Mouse (Mus musculus) E14TG2a.4 (cell line): ENCODE data around the gene Atp6v0a4.

ENCODE experiments used
- H3K27me3 ChIP-seq: 2 replicates; pipeline ENCODE4 v1.6.1; 2014; ENCODE audit warnings: low read length, control low read depth; ENCODE audit not compliant: insufficient read depth
- H3K36me3 ChIP-seq: 2 replicates; pipeline ENCODE4 v1.6.1; 2014; ENCODE audit warnings: low read length, control low read depth; ENCODE audit not compliant: insufficient read depth
- H3K4me1 ChIP-seq: replicated peaks from 2 replicates; pipeline ENCODE4 v1.6.1; 2014; ENCODE audit warnings: low read depth, low read length, control low read depth
- H3K4me3 ChIP-seq: replicated peaks from 2 replicates; pipeline ENCODE4 v1.5.1; 2014; ENCODE audit warnings: mild to moderate bottlenecking, low read length
- H3K9me3 ChIP-seq: 2 replicates; pipeline ENCODE4 v1.6.1; 2014; ENCODE audit warnings: low read length, control low read depth
- CTCF ChIP-seq: conservative IDR thresholded peaks from 2 replicates; pipeline ENCODE4 v1.5.1; 2014; ENCODE audit warnings: low read length
- NANOG ChIP-seq: IDR thresholded peaks from 2 replicates; pipeline ENCODE4 v1.6.1; 2014; ENCODE audit warnings: borderline replicate concordance, low read length, mixed read lengths
- POU5F1 ChIP-seq: IDR thresholded peaks from 2 replicates; pipeline ENCODE4 v1.6.1; 2014; ENCODE audit warnings: low read length, borderline replicate concordance

Atp6v0a4 gene

GRCm38 (mm10) chr6:38134806-38135559 lies 10.6 kb upstream of the Atp6v0a4 start:
- Histone ChIP-seq H3K36me3 (peaks cover 4% of the 10 kb centered on the region; the same call in 1 of the 2 replicates), H3K4me3 (no peak overlapping the region), H3K9me3 (no peaks in the 10 kb centered on the region), H3K4me1 (peaks cover 9% of the 10 kb centered on the region), H3K27me3 (no peaks in the 10 kb centered on the region)
- TF ChIP-seq CTCF = no peak

GRCm38 (mm10) chr6:38131801-38132231 lies 7.4 kb upstream of the Atp6v0a4 start:
- peaks cover 4% of the 10 kb centered on the region; the same call in 1 of the 2 replicates for H3K36me3 ChIP-seq
- TF ChIP-seq POU5F1 (no peak), NANOG (no peak), CTCF (no peak)
- H3K27me3 ChIP-seq = no peaks in the 10 kb centered on the region; the same call in 1 of the 2 replicates
- peaks cover 17% of the 10 kb centered on the region for H3K4me1 ChIP-seq
- no peaks in the 10 kb centered on the region for H3K9me3 ChIP-seq
- H3K4me3 ChIP-seq = no peak overlapping the region

GRCm38 (mm10) chr6:38129883-38130282 lies 5.5 kb upstream of the Atp6v0a4 start:
- H3K27me3 ChIP-seq = no peaks in the 10 kb centered on the region; the same call in 1 of the 2 replicates
- peaks cover 14% of the 10 kb centered on the region for H3K4me1 ChIP-seq
- no peak overlapping the region for H3K4me3 ChIP-seq
- H3K9me3 ChIP-seq = no peaks in the 10 kb centered on the region
- TF ChIP-seq POU5F1 (no peak), CTCF (peak; percentile 49), NANOG (no peak)
- no peaks in the 10 kb centered on the region for H3K36me3 ChIP-seq

- Histone ChIP-seq H3K36me3 (no peaks in the 10 kb centered on the region), H3K9me3 (no peaks in the 10 kb centered on the region), H3K27me3 (no peaks in the 10 kb centered on the region; the same call in 1 of the 2 replicates), H3K4me3 (0 out of 2 replicates have a peak overlapping the region, but pooled peaks have one; percentile 13), H3K4me1 (peaks cover 14% of the 10 kb centered on the region)
- no peak for TF ChIP-seq CTCF
- no peak for TF ChIP-seq POU5F1
- TF ChIP-seq NANOG = no peak
Observed at GRCm38 (mm10) chr6:38128115-38128514, 3.7 kb upstream of the Atp6v0a4 start.

- Histone ChIP-seq H3K36me3 (no peaks in the 10 kb centered on the region), H3K4me1 (peaks cover 10% of the 10 kb centered on the region; the same call in 1 of the 2 replicates), H3K9me3 (no peaks in the 10 kb centered on the region), H3K4me3 (no peak overlapping the region), H3K27me3 (no peaks in the 10 kb centered on the region; the same call in 1 of the 2 replicates)
- no peak for TF ChIP-seq NANOG
- TF ChIP-seq CTCF = no peak
- no peak for TF ChIP-seq POU5F1
Observed at GRCm38 (mm10) chr6:38125462-38125861, 1.1 kb upstream of the Atp6v0a4 start.

- no peaks in the 10 kb centered on the region for H3K9me3 ChIP-seq
- H3K36me3 ChIP-seq = no peaks in the 10 kb centered on the region
- H3K4me1 ChIP-seq = peaks cover 10% of the 10 kb centered on the region; the same call in 1 of the 2 replicates
- no peak overlapping the region for H3K4me3 ChIP-seq
- no peaks in the 10 kb centered on the region; the same call in 1 of the 2 replicates for H3K27me3 ChIP-seq
- TF ChIP-seq NANOG (no peak), CTCF (no peak), POU5F1 (no peak)
Observed at GRCm38 (mm10) chr6:38124882-38125281, 496 bp upstream of the Atp6v0a4 start.

GRCm38 (mm10) chr6:38123471-38124206 lies 747 bp downstream of the Atp6v0a4 start:
- H3K4me1 ChIP-seq = peaks cover 8% of the 10 kb centered on the region; the same call in 1 of the 2 replicates
- H3K4me3 ChIP-seq = no peak overlapping the region
- no peaks in the 10 kb centered on the region; the same call in 1 of the 2 replicates for H3K27me3 ChIP-seq
- TF ChIP-seq CTCF (no peak), POU5F1 (no peak), NANOG (no peak)
- H3K36me3 ChIP-seq = no peaks in the 10 kb centered on the region
- peaks cover 9% of the 10 kb centered on the region for H3K9me3 ChIP-seq

- H3K4me1 ChIP-seq = peaks cover 3% of the 10 kb centered on the region; the same call in 1 of the 2 replicates
- H3K27me3 ChIP-seq = no peaks in the 10 kb centered on the region
- TF ChIP-seq CTCF (no peak), NANOG (no peak), POU5F1 (no peak)
- H3K4me3 ChIP-seq = no peak overlapping the region
- no peaks in the 10 kb centered on the region for H3K36me3 ChIP-seq
- peaks cover 17% of the 10 kb centered on the region for H3K9me3 ChIP-seq
Observed at GRCm38 (mm10) chr6:38122791-38123190, 1.6 kb downstream of the Atp6v0a4 start.
